Mouse (Mus musculus): ENCODE results near the gene Spryd4.
"Not testable (repeated sequence)": the region's sequence is repeated elsewhere in the genome, so short reads cannot be mapped to it uniquely, and the experiment has no call there.

Gene Spryd4

GRCm38 (mm10) chr10:128211390-128212108, at the start of gene Spryd4:
TSS of gene Spryd4 (minus strand) at chr10:128211807.
- peak; percentile 94 for DNase-seq

DNA sequence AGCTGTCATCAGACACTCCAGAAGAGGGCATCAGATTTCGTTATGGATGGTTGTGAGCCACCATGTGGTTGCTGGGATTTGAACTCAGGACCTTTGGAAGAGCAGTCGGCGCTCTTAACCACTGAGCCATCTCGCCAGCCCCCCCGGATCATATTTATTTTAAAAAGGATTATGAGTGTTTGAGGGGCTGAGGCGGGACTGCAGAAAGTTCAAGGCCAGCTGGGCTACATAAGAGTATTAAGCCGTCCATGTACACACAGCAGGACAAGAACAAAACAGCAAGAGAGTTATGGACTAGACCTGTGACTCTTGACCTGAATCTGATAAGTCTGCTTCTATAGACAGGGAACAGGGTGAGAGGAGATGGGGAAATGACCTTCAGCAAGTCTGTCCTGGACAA, 48.8 kb upstream of the Spryd4 start:
- DNase-seq = not testable (repeated sequence)

DNA sequence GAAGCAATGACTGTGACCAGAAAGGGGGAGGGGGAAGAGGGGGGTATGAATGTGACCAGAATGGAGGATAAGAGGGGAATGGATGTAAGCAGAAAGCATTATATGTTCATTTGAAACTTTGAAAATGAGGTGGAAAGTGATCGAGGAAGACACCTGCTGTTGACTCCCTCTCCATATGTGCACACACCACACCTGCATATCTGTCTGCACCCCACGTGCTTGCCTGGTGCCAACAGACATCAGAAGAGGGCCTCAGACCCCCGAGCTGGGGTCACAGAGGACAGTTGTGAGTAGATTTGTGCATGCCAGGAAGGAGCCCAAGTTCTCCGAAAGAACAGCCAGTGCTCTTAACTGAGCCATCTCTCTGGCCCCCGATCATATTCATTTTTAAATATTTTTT, 48.3 kb upstream of the Spryd4 start:
- DNase-seq = no peak

- DNase-seq = no peak
These were observed 47.3 kb upstream of the Spryd4 start for GRCm38 (mm10) chr10:128258953-128259352.

GRCm38 (mm10) chr10:128256328-128256727, 44.7 kb upstream of the Spryd4 start:
- no peak for DNase-seq

DNA sequence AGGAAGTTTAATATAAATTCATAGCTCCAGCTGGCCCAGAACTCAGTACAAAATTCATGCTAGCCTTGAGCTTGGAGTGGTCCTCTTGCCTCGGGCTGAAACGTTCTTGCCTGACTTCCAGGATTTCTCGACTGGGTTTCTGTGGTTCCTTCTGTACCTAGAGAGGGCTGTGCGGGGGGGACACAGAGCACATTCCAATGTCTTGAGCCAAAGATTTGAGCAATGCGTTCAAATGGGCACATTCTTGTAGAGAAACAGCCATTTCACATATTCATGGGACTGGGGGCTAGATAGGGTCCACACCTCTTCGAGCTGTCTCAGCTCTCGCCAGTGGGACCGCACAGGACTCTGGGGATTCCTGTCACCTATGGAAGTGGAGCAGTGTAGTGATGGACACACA, 44.3 kb upstream of the Spryd4 start:
- no peak for DNase-seq

DNA sequence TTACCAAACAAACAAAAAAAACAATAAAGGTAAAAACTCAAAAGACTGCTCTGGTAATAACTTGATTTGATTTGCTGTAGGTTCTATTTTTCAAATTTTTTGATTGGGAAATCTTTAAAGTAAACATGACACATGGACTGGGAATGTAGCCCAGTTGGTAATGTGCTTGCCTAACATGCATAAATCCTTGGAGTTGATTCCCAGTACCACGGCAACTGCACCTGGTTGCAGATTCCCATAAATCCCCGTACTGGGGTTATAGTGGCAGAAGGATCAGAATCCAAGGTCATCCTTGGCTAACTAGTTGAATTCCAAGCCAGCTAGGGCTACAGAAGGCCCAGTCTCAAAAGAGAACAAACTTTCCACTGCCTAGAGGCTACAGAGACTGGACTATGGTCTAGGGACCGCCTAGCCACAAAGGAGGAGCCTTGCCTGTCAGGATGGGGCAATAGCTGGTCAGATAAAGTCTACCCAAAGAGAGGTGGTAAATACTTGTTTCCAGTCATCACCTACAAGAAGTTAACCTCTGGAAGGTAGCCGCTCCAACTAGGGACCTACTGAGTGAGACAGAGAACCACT, 42.2 kb upstream of the Spryd4 start, which contains the start of gene Apon:
Gene Apon (plus strand): TSS at position 420 of the 579 bp plus-strand sequence.
- no peak for DNase-seq

DNA sequence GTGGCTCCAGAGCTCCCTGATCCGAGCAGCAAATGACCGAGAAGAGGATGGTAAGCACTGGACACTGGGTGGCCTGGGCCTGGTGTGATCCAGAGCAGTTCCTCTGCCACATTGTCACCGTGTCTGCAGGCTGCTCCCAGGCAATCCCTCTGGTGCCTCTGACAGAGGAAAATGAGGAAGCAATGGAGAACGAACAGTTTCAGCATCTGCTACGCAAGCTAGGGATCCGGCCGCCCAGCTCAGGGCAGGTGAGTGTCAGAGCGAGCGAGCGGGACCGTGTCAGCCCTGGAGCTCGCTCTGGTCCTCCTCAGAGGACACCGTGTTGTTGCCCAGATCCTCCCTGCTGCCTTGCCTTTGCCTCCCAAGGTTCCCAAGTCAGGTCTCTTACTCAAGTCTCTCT, 39.0 kb upstream of the Spryd4 start:
- no peak for DNase-seq

DNA sequence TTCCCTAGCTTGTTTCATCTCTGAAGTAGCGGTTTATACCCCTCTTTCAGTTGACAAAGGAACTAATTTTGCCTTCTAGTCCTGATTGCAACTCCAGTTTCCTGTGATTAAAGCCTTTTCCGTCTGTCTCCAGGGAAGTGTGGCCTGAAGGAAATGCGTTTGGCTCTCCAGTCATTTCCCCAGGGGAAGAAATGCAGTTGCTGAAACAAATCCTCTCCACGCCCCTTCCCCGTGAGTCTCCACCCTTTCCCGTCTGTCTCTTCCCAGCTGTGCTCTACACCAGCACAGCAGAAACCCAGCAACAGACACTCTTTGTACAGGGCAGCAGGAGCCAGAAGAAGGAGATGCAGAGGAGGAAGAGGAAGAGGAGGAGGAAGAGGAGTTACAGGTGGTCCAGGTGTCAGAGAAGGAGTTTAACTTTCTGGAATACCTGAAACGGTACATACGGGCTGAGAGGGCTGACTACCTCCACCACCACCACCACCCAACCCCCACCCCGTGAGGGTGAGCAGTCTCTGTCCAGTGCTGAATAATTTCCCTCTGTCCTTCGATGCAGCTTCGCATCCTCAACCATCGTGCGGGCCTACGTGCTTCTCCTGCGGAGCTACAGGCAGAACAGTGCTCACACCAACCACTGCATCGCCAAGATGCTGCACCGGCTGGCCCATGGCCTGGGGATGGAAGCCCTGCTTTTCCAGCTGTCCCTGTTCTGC, 35.6 kb upstream of the Spryd4 start:
- peak; percentile 64 for DNase-seq

- DNase-seq = no peak
These were observed 32.5 kb upstream of the Spryd4 start for GRCm38 (mm10) chr10:128244121-128244520.

DNA sequence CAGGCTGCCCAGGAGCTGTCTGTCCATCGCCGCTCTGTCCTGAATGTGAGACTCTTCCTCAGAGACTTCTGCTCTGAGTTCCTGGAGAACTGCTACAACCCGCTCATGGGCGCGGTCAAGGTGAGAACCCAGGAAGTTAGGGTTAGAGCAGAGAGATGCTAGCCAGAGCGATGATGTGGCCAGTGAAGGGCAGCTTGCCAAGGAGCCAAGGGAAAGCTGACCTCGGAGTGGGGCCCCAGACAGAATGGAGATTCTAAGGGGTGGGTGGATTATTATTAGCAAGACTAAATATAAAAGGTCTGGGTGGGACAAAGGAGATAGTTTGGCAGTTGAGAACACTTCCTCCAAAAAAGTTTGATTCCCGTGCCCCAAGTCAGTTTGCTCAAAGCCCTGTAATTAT, 31.6 kb upstream of the Spryd4 start:
- DNase-seq = no peak

DNA sequence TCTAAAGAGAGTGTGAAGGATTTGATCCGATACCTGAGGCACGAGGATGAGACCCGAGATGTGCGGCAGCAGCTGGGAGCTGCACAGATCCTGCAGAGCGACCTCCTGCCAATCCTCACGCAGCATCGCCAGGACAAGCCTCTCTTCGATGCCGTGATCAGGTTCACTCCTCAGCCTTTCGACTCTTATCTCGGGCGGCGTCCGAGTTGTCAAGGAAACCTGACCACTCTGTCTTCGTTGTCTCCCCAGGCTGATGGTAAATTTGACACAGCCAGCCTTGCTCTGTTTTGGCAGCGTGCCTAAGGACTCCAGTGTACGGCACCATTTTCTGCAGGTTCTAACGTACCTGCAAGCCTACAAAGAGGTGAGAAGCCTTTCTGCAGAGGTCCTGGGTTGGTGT, 28.5 kb upstream of the Spryd4 start:
- no peak for DNase-seq

- no peak for DNase-seq
These were observed 27.5 kb upstream of the Spryd4 start for GRCm38 (mm10) chr10:128239140-128239539.

DNA sequence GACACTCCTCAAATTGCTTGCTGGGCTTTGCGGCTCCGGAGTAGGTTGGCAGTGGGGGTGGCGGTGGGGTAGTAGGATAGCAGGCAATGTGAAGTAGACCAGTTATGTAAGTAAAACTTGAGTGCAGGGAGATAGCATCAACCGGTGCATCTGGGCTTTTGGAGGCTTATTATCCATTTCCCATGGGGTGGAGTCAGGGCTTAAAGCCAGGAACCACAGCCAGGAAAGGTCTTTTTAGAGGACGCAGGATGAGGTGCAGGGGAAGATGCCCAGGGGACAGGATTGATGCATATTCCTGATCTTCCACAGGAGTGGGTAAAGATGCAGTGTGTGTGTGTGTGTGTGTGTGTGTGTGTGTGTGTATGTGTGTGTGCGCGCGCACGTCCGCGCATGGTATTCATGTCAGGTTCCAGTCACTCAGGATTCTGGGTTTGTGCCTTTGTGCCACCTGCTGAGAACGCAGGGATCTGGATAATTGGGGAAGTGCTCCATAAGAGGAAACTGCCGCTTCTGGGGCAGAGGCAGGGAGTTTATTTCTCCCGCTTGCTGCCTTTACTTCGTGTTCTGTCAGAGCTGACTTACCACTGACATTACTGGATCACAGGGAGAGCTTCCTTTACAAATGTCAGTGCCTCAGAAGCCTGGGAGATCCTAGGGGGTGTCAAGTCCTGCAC, 26.3 kb upstream of the Spryd4 start:
- DNase-seq = peak; percentile 16

GRCm38 (mm10) chr10:128236321-128236720, 24.7 kb upstream of the Spryd4 start:
- no peak for DNase-seq

- peak; percentile 85 for DNase-seq
These were observed 20.9 kb upstream of the Spryd4 start for GRCm38 (mm10) chr10:128232420-128232985.

GRCm38 (mm10) chr10:128231697-128232419, 20.3 kb upstream of the Spryd4 start, which contains the start of gene Timeless:
TSS of gene Timeless (plus strand) at chr10:128232065.
- DNase-seq = peak; percentile 87

DNA sequence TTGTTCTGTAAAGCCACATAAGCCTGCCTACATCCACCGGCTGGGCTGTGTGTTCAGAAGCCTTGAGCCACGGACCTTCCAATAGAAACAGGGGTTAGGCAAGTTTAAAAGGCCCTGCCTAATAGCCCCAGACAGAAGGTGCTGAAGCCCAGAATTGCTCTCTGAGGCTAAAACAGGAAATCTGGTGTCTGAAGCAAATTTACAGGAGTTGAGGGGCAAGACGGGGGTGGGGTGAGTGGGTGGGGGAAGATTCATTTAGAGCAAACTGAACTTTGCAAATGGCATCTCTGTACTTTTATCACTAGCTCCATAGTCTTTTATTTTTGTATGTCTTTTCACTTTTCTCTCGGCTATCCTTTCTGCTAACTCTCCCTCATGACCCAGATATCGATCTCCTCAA, 19.5 kb upstream of the Spryd4 start:
- DNase-seq = no peak

DNA sequence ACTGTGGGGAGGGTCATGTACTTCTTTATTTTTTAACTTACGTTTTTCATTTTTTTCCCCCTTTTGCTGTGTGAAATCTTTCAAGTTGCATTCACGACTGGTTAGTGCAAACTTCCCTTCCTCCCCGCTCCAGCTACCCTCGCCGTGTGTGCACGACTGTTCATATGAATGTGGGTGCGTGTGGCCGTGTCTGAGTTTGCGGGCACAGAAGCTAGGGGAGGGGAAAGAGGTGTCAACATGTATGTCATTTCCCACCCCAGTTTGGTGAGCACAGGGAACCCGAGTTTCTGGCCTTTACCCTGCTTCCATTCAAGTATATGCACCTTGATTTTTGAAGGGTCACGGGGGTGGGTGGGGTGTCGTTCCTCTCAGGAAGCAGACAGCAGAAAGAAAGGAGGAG, 19.0 kb upstream of the Spryd4 start:
- no peak for DNase-seq

GRCm38 (mm10) chr10:128228009-128228408, 16.4 kb upstream of the Spryd4 start:
- DNase-seq = no peak

DNA sequence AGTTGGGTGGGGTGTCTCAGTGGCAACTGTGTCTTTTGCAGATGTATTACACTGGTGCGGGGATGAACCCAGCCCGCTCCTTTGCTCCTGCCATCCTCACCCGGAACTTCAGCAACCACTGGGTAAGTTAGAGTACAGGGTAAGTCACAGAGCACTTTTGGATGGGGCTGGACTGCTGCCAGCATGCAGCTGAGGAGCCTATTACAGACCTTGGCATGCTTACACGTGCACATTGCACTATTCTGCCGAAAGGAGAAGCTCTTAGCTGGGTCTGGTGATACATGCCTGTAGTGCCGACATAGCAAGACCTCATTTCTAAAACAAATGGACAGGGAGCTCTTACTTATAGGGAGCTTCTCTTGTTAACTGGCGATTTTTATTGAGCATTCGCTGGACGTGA, 16.0 kb upstream of the Spryd4 start:
- no peak for DNase-seq

DNA sequence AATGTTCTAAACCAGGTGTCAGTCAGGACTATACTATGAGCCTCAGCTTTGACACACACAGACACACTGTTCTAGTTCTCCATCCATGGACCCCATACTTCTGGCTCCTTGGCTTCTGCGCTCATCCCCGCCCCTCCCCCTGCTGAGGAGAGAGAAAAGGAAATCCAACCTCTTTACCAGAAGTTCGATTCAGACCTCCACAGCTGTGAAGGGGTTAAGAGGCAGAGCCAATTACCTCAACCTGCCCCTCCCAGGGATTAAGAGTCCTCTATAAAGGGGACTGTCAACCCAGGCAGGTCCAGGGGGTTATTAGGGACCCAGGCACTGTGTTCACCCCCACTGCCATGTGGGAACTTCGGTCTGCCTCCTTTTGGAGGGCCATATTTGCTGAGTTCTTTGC, 13.9 kb upstream of the Spryd4 start, which contains the start of gene Mip:
Gene Mip (plus strand): TSS at position 301 of the 400 bp plus-strand sequence.
- no peak for DNase-seq
